Mouse (Mus musculus): ENCODE data around the gene Ntn4.

The Ntn4 gene

DNA sequence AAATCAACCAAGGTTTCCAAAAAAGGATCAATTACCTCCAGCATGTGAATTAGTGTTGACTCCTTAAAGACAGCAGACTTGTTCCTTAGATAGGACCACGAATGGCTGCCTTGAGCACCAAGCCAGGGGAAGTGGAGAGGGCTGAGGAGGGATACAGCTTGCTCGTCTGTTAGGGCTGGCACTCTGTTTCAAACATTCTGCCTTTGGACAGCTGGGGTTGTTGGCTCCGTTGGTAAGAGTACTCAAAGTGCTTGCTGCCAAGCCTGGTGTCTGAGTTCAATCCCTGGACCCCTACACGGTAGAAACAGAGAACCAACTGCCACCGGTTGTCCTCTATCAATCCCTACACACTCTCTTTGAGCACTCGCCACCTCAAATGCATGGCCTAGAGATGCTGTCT, 90.0 kb downstream of the Ntn4 start:
- in situ Hi-C loops (cut with MboI, MseI) = no loop called here

- in situ Hi-C loops (cut with MboI, MseI) = no loop called here
These were observed 90.8 kb downstream of the Ntn4 start for GRCm38 (mm10) chr10:93731248-93731691.

- in situ Hi-C loops (cut with MboI, MseI) = no loop called here
These were observed 95.7 kb downstream of the Ntn4 start for GRCm38 (mm10) chr10:93736114-93736645.

- in situ Hi-C loops (cut with MboI, MseI) = no loop called here
These were observed 96.6 kb downstream of the Ntn4 start for GRCm38 (mm10) chr10:93737080-93737479.

- in situ Hi-C loops (cut with MboI, MseI) = no loop called here
These were observed 101.1 kb downstream of the Ntn4 start for GRCm38 (mm10) chr10:93741446-93742096.

DNA sequence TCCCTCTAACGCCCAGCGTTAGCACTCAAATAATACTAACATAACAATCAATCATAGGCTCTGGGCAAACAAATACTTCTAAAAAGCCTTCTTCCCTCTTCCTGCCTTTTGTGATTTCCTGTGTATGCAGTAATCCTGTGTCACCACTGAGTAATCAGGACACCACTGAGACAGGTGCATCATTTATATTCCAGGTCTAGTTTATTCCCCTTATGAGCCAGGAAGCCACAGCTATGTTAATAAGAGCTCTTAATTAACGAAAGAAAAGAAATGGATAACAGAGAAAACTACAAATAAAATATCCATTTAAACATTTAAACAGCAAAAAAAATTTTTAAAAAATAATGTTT, 101.6 kb downstream of the Ntn4 start:
- in situ Hi-C loops (cut with MboI, MseI) = no loop called here

GRCm38 (mm10) chr10:93742598-93742997, 102.1 kb downstream of the Ntn4 start:
- in situ Hi-C loops (cut with MboI, MseI) = no loop called here

- in situ Hi-C loops (cut with MboI, MseI) = no loop called here
These were observed 109.0 kb downstream of the Ntn4 start for GRCm38 (mm10) chr10:93749267-93750192.

DNA sequence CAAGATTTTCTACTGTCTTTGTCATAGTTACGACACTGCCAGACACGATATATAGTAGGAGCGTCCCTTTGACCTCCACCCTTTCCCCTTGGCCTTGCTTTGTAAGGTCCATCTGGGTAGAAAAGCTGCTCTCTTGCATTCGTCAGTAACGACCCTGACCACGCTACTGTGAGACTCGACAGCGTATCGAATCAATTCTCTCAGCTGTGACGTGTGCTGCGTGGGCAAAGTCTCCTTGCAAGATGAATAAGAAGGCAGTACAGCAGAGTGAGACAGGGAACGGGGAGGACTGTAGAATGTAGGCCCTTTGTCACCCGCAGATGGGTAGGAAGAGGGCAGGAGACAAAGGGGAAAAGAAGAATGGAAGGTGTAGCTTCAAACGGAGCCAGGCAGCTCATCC, 110.8 kb downstream of the Ntn4 start:
- in situ Hi-C loops (cut with MboI, MseI) = no loop called here

- in situ Hi-C loops (cut with MboI, MseI) = no loop called here
These were observed 113.4 kb downstream of the Ntn4 start for GRCm38 (mm10) chr10:93753711-93754391.

- in situ Hi-C loops (cut with MboI, MseI) = loop anchor here (5.0 kb wide), 1 partner anchor 39 kb away; no protein-coding TSS in a partner anchor
These were observed 115.7 kb downstream of the Ntn4 start for GRCm38 (mm10) chr10:93756211-93756610.

- in situ Hi-C loops (cut with MboI, MseI) = loop anchor here (5.0 kb wide), 1 partner anchor 42 kb away; no protein-coding TSS in a partner anchor
These were observed 119.2 kb downstream of the Ntn4 start for GRCm38 (mm10) chr10:93759644-93760043.

DNA sequence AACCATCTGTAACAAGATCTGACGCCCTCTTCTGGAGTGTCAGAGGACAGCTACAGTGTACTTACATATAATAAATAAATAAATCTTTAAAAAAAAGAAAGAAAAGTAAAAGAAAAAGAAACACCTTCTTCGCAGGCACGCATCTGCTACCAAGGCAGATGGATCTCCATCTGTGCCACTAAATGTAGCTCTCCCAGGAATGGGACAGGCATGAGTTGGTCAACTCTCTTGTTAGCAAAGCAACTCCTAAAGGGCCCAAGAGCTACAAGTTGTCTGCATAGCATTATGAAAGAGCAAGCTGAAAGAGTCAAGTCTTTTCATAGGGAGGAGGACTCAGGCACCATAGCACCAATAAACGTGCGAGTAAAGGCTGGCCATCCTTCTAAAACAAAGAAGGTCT, 119.9 kb downstream of the Ntn4 start:
- in situ Hi-C loops (cut with MboI, MseI) = no loop called here

- in situ Hi-C loops (cut with MboI, MseI) = no loop called here
These were observed 122.6 kb downstream of the Ntn4 start for GRCm38 (mm10) chr10:93763074-93763473.

GRCm38 (mm10) chr10:93766221-93766620, 125.7 kb downstream of the Ntn4 start:
- in situ Hi-C loops (cut with MboI, MseI) = loop anchor here (5.0 kb wide), 1 partner anchor 164 kb away; no protein-coding TSS in a partner anchor

- in situ Hi-C loops (cut with MboI, MseI) = loop anchor here (5.0 kb wide), 1 partner anchor 165 kb away; no protein-coding TSS in a partner anchor
These were observed 126.8 kb downstream of the Ntn4 start for GRCm38 (mm10) chr10:93767245-93767644.

DNA sequence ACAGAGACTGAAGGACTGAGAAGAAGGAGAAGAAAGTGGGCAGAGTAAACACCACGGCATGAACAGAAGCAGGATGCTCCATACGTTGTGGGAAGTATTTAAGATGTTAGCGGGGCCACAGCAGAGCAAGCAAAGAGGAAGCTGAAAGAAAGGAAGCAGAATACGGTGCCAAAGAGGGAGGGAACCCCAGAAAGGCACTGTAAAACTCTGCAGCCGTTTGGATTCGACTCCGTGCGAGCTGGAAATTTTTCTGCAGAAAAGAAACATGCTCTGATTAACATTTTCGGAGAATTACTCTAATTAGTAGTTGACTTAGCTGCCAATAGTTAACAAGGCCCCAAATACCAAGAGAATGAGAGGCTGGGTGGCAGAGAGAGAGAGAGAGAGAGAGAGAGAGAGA, 127.7 kb downstream of the Ntn4 start:
- in situ Hi-C loops (cut with MboI, MseI) = loop anchor here (5.0 kb wide), 1 partner anchor 166 kb away; no protein-coding TSS in a partner anchor

GRCm38 (mm10) chr10:93771931-93772465, 131.5 kb downstream of the Ntn4 start:
- in situ Hi-C loops (cut with MboI, MseI) = no loop called here

- in situ Hi-C loops (cut with MboI, MseI) = no loop called here
These were observed 132.0 kb downstream of the Ntn4 start for GRCm38 (mm10) chr10:93772492-93772891.

GRCm38 (mm10) chr10:93776731-93777151, 136.3 kb downstream of the Ntn4 start:
- in situ Hi-C loops (cut with MboI, MseI) = no loop called here

DNA sequence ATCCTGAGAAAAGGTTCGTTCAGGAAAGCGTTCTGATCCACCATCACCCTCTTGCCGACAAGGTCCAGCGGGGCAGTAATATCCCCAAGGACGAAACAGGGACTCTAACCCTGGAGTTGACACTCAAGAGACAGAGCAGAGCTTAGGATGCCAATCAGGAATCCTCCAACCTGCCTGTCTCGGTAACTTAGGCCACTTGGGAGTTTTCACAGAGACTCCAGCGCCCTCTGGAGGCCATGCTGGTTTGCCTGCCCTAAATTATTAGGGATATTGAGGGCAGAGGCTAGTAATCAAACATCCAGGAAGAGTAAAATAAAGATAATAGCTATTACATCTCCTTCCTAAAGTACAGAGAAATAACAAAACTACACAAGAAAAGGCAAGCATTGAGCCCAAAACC, 136.9 kb downstream of the Ntn4 start:
- in situ Hi-C loops (cut with MboI, MseI) = no loop called here

Measured in regulatory T cell (primary cell).